Mouse (Mus musculus): ENCODE results near the gene Exoc2. TPM values are rescaled to one million over a fixed set of nuclear protein-coding genes. Genes with fewer than 3 reads are reported as not detected.

The Exoc2 gene
- total RNA-seq, 1 experiment from 2014 or later: 55.4 TPM

GRCm38 (mm10) chr13:30978224-30978623, 4.3 kb upstream of the Exoc2 start:
- ATAC-seq (replicated peaks; ENCODE audit: insufficient number of reproducible peaks, low FRiP score, low TSS enrichment, poor library complexity, severe bottlenecking): no peak

- no peak for ATAC-seq (replicated peaks; ENCODE audit: insufficient number of reproducible peaks, low FRiP score, low TSS enrichment, poor library complexity, severe bottlenecking)
Measured at GRCm38 (mm10) chr13:30976536-30977084, 2.7 kb upstream of the Exoc2 start.

- ATAC-seq (replicated peaks; ENCODE audit: insufficient number of reproducible peaks, low FRiP score, low TSS enrichment, poor library complexity, severe bottlenecking): no peak
Measured at GRCm38 (mm10) chr13:30974247-30974630, 346 bp upstream of the Exoc2 start.

GRCm38 (mm10) chr13:30972102-30972501, 1.8 kb downstream of the Exoc2 start:
- peak; percentile 83 for ATAC-seq (replicated peaks; ENCODE audit: insufficient number of reproducible peaks, low FRiP score, low TSS enrichment, poor library complexity, severe bottlenecking)

GRCm38 (mm10) chr13:30971047-30971446, 2.8 kb downstream of the Exoc2 start:
- ATAC-seq (replicated peaks; ENCODE audit: insufficient number of reproducible peaks, low FRiP score, low TSS enrichment, poor library complexity, severe bottlenecking): no peak

GRCm38 (mm10) chr13:30968311-30968710, 5.6 kb downstream of the Exoc2 start:
- no peak for ATAC-seq (replicated peaks; ENCODE audit: insufficient number of reproducible peaks, low FRiP score, low TSS enrichment, poor library complexity, severe bottlenecking)

GRCm38 (mm10) chr13:30966507-30966911, 7.4 kb downstream of the Exoc2 start:
- no peak for ATAC-seq (replicated peaks; ENCODE audit: insufficient number of reproducible peaks, low FRiP score, low TSS enrichment, poor library complexity, severe bottlenecking)

GRCm38 (mm10) chr13:30961932-30962331, 12.0 kb downstream of the Exoc2 start:
- no peak for ATAC-seq (replicated peaks; ENCODE audit: insufficient number of reproducible peaks, low FRiP score, low TSS enrichment, poor library complexity, severe bottlenecking)

- ATAC-seq (replicated peaks; ENCODE audit: insufficient number of reproducible peaks, low FRiP score, low TSS enrichment, poor library complexity, severe bottlenecking): no peak
Measured at GRCm38 (mm10) chr13:30960714-30961113, 13.2 kb downstream of the Exoc2 start.

- ATAC-seq (replicated peaks; ENCODE audit: insufficient number of reproducible peaks, low FRiP score, low TSS enrichment, poor library complexity, severe bottlenecking): no peak
Measured at GRCm38 (mm10) chr13:30953580-30953979, 20.3 kb downstream of the Exoc2 start.

- ATAC-seq (replicated peaks; ENCODE audit: insufficient number of reproducible peaks, low FRiP score, low TSS enrichment, poor library complexity, severe bottlenecking): no peak
Measured at GRCm38 (mm10) chr13:30952044-30952443, 21.8 kb downstream of the Exoc2 start.

GRCm38 (mm10) chr13:30949181-30949580, 24.7 kb downstream of the Exoc2 start:
- peak; percentile 80 for ATAC-seq (replicated peaks; ENCODE audit: insufficient number of reproducible peaks, low FRiP score, low TSS enrichment, poor library complexity, severe bottlenecking)

- ATAC-seq (replicated peaks; ENCODE audit: insufficient number of reproducible peaks, low FRiP score, low TSS enrichment, poor library complexity, severe bottlenecking): no peak
Measured at GRCm38 (mm10) chr13:30947540-30947939, 26.4 kb downstream of the Exoc2 start, which contains the start of gene Hus1b. Gene Hus1b, minus strand, starts transcription at chr13:30947759.

- no peak for ATAC-seq (replicated peaks; ENCODE audit: insufficient number of reproducible peaks, low FRiP score, low TSS enrichment, poor library complexity, severe bottlenecking)
Measured at GRCm38 (mm10) chr13:30947129-30947528, 26.8 kb downstream of the Exoc2 start.

GRCm38 (mm10) chr13:30945788-30946187, 28.1 kb downstream of the Exoc2 start:
- no peak for ATAC-seq (replicated peaks; ENCODE audit: insufficient number of reproducible peaks, low FRiP score, low TSS enrichment, poor library complexity, severe bottlenecking)

- ATAC-seq (replicated peaks; ENCODE audit: insufficient number of reproducible peaks, low FRiP score, low TSS enrichment, poor library complexity, severe bottlenecking): no peak
Measured at GRCm38 (mm10) chr13:30932972-30933371, 40.9 kb downstream of the Exoc2 start.

- no peak for ATAC-seq (replicated peaks; ENCODE audit: insufficient number of reproducible peaks, low FRiP score, low TSS enrichment, poor library complexity, severe bottlenecking)
Measured at GRCm38 (mm10) chr13:30931613-30932012, 42.3 kb downstream of the Exoc2 start.

GRCm38 (mm10) chr13:30929119-30929518, 44.8 kb downstream of the Exoc2 start:
- ATAC-seq (replicated peaks; ENCODE audit: insufficient number of reproducible peaks, low FRiP score, low TSS enrichment, poor library complexity, severe bottlenecking): no peak

- no peak for ATAC-seq (replicated peaks; ENCODE audit: insufficient number of reproducible peaks, low FRiP score, low TSS enrichment, poor library complexity, severe bottlenecking)
Measured at GRCm38 (mm10) chr13:30924269-30924668, 49.6 kb downstream of the Exoc2 start.

- no peak for ATAC-seq (replicated peaks; ENCODE audit: insufficient number of reproducible peaks, low FRiP score, low TSS enrichment, poor library complexity, severe bottlenecking)
Measured at GRCm38 (mm10) chr13:30921914-30922313, 52.0 kb downstream of the Exoc2 start.

GRCm38 (mm10) chr13:30913757-30914156, 60.1 kb downstream of the Exoc2 start:
- ATAC-seq (replicated peaks; ENCODE audit: insufficient number of reproducible peaks, low FRiP score, low TSS enrichment, poor library complexity, severe bottlenecking): no peak

Data from monocyte, adult 5-6 weeks (primary cell).